Mouse (Mus musculus): ENCODE data around the gene Ncoa3. TPM values are rescaled to one million over a fixed set of nuclear protein-coding genes. Genes with fewer than 3 reads are reported as not detected.
A peak's percentile ranks its signal among the peaks of the same experiment; 100 is the strongest.
"Not testable (repeated sequence)": the region's sequence is repeated elsewhere in the genome, so short reads cannot be mapped to it uniquely, and the experiment has no call there.

The Ncoa3 gene
- total RNA-seq (2021) (10 to 100 TPM; 29.1 to 32.1 TPM), polyA plus RNA-seq (2012; rRNA removed) (20.1 and 25.7 TPM in 2 replicates)
- long read RNA-seq, full-length matches to known transcripts, result 3 of 6 reads
- long read RNA-seq, partial matches to known transcripts, result 2 of 6 reads
- long read RNA-seq, other reads (novel, unspliced or antisense), result 1 of 6 reads

DNA sequence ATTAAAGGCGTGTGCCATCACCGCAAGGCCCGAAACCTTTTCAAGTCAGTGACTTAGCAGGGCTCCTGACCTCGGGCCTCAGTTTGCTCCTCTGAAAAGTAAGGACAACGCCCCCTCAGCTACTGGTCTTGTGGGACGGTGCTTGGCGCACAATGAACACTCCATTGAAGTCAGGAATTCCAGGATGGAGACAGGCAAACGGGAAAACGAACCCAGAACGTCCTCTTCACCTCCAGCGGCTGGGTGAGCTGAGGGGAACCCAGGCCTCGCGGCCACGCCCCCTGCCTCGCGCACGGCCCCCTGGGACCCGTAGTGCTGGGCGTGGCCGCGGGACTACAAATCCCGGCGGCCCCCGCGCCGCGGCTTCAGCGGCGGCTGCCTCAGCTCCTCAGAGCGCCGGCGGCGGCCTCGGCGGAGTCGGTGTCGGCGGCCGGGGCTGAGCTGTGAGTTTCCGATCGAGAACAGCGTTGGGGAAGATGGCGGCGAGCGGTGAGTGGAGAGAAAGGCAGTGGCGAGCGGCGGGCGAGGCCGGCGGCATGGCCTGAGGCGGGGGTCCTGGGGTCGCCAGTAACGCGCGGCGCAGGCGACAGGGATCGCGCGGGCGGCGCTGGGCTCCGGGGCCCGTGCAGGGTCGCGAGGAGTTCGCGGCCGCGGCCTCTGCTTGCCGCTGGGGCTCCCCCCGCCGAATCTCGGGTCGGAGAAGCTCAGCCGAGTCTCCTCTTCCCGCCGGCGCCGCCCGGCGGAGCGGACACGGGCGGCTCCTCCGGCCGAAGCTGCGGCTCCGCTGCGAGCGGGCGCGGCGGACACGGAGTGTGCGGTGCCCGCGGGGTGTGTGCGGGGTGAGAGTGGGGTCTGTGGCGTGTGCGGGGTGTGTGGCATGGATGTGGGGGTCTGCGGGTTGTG, at the start of gene Ncoa3:
Gene Ncoa3, plus strand, starts transcription at position 367 of the 903 bp plus-strand sequence.
- intact Hi-C loops (cut with DNase I), result loop anchor here (2.0 to 5.0 kb wide), 4 partner anchors 40 to 78 kb away; no protein-coding TSS in a partner anchor
- peaks cover 16% of the 10 kb centered on the region for H3K36me3 ChIP-seq (ENCODE audit: control insufficient read depth, insufficient read depth, low read length)
- H3K27ac ChIP-seq, result peak within 1 kb of the TSS; percentile 99
- TF ChIP-seq EP300 (IDR thresholded peaks at IDR 0.05; ENCODE audit: insufficient read depth, low read depth, low read length) (peak; percentile 69), CTCF (IDR thresholded peaks at IDR 0.05) (0 out of 2 replicates have a peak, but pooled peaks have one; percentile 12), POLR2A (IDR thresholded peaks at IDR 0.05; ENCODE audit: insufficient read depth, low read depth, low read length) (peak; percentile 97)
- H3K4me3 ChIP-seq, result peak within 1 kb of the TSS; percentile 91
- peaks cover 4% of the 10 kb centered on the region for H3K79me2 ChIP-seq (replicated peaks; ENCODE audit: control insufficient read depth, insufficient read depth, low read length)
- H3K4me1 ChIP-seq (ENCODE audit: control insufficient read depth, insufficient read depth, low read length), result peaks cover 12% of the 10 kb centered on the region
- peak within 1 kb of the TSS; percentile 97 for H3K9ac ChIP-seq (ENCODE audit: low read depth, low read length)
- DNase-seq, result peak; percentile 94
- no peaks in the 10 kb centered on the region for H3K27me3 ChIP-seq (ENCODE audit: control insufficient read depth, insufficient read depth, low read length)
- WGBS, result under 1% methylated on average over 103 of the region's 103 CpGs

DNA sequence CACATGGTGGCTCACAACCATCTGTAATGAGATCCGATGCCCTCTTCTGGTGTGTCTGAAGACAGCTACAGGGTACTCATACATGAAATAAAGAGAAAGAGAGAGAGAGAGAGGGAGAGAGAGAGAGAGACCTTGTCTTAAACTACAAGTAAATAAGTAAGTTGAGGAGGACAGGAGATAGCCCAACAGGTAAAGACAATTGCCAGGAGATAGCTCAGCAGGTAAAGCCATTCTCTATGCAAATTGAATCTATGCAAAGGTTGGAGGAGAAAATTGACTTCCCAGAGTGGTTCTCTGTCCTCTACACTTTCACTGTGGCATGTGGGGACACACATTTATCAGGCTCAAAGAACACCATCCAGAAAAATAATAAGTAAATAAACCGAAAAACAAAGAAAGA, 49.3 kb upstream of the Ncoa3 start:
- H3K36me3 ChIP-seq (ENCODE audit: control insufficient read depth, insufficient read depth, low read length), result no peaks in the 10 kb centered on the region
- 95% methylated on average over 2 of the region's 2 CpGs for WGBS
- no peak for DNase-seq
- H3K4me3 ChIP-seq, result no peak overlapping the region
- peaks cover 3% of the 10 kb centered on the region for H3K4me1 ChIP-seq (ENCODE audit: control insufficient read depth, insufficient read depth, low read length)
- H3K79me2 ChIP-seq (replicated peaks; ENCODE audit: control insufficient read depth, insufficient read depth, low read length), result no peaks in the 10 kb centered on the region
- no peak overlapping the region for H3K9ac ChIP-seq (ENCODE audit: low read depth, low read length)
- H3K27ac ChIP-seq, result no peak overlapping the region
- intact Hi-C loops (cut with DNase I), result no loop called here
- H3K27me3 ChIP-seq (ENCODE audit: control insufficient read depth, insufficient read depth, low read length), result no peaks in the 10 kb centered on the region
- TF ChIP-seq CTCF (IDR thresholded peaks at IDR 0.05) (no peak), EP300 (IDR thresholded peaks at IDR 0.05; ENCODE audit: insufficient read depth, low read depth, low read length) (no peak), POLR2A (IDR thresholded peaks at IDR 0.05; ENCODE audit: insufficient read depth, low read depth, low read length) (no peak)

DNA sequence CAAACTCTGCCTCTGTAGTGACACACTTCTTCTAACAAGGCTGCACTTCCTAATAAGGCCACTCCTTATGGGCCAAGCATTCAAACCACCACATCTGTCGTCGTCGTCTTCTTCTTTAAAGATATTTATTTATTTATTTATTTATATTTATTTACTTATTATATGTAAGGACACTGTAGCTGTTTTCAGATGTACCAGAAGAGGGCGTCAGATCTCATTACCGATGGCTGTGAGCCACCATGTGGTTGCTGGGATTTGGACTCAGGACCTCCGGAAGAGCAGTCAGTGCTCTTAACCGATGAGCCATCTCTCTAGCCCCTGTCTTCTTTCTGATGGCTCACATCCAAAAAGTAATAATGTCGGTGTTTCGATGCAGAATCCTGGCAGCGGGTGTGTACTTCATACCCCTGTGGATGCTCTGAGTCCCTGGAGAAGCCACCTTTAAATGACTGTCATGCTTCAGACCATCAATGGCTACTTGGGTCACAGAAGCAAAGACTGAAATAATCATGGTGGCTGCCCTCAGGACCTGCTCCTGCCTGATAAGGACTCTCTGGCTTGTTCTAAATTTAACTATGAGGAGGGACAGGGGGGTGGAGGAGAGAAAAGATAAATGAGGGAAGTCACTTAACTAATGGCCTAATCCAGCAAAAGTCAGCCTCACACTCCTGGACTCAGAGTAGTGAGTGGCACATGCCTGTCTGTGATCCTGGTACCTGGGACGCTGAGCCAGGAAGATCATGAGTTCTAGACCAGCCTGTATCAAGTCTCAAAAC, 47.7 kb upstream of the Ncoa3 start:
- H3K27me3 ChIP-seq (ENCODE audit: control insufficient read depth, insufficient read depth, low read length), result no peaks in the 10 kb centered on the region
- H3K27ac ChIP-seq, result no peak overlapping the region; the same call in 1 of the 2 replicates
- no peaks in the 10 kb centered on the region for H3K36me3 ChIP-seq (ENCODE audit: control insufficient read depth, insufficient read depth, low read length)
- H3K79me2 ChIP-seq (replicated peaks; ENCODE audit: control insufficient read depth, insufficient read depth, low read length), result no peaks in the 10 kb centered on the region
- peaks cover 2% of the 10 kb centered on the region for H3K4me1 ChIP-seq (ENCODE audit: control insufficient read depth, insufficient read depth, low read length)
- TF ChIP-seq EP300 (IDR thresholded peaks at IDR 0.05; ENCODE audit: insufficient read depth, low read depth, low read length), result no peak
- TF ChIP-seq CTCF (IDR thresholded peaks at IDR 0.05), result peak; percentile 41
- intact Hi-C loops (cut with DNase I), result no loop called here
- H3K4me3 ChIP-seq, result no peak overlapping the region
- 68% methylated on average over 11 of the region's 11 CpGs for WGBS
- no peak for DNase-seq
- no peak overlapping the region for H3K9ac ChIP-seq (ENCODE audit: low read depth, low read length)

DNA sequence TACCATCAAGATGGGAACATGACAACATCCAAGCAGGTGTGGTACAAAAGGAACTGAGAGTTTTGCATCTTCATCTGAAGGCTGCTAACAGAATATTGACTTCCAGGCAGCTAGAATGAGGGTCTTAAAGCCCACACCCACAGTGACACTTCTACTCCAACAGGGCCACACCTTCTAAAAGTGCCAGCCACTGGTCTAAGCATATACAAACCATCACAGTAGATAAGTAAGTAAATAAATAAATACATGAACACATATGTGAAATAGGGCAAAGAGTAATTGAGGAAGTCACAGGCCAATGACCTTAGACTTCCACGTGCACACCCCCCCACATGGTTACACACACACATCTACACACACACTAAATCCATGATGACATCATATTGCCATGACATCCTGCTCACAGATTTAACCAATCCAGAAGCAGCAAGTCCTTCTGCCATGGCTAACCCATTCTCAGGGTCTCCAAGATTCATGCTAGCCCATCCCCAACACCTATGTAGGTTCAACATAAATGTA, 46.3 kb upstream of the Ncoa3 start:
- no peaks in the 10 kb centered on the region for H3K36me3 ChIP-seq (ENCODE audit: control insufficient read depth, insufficient read depth, low read length)
- H3K79me2 ChIP-seq (replicated peaks; ENCODE audit: control insufficient read depth, insufficient read depth, low read length), result no peaks in the 10 kb centered on the region
- peaks cover 2% of the 10 kb centered on the region for H3K4me1 ChIP-seq (ENCODE audit: control insufficient read depth, insufficient read depth, low read length)
- intact Hi-C loops (cut with DNase I), result no loop called here
- H3K9ac ChIP-seq (ENCODE audit: low read depth, low read length), result no peak overlapping the region
- DNase-seq, result no peak
- TF ChIP-seq CTCF (IDR thresholded peaks at IDR 0.05) (no peak), EP300 (IDR thresholded peaks at IDR 0.05; ENCODE audit: insufficient read depth, low read depth, low read length) (no peak), POLR2A (IDR thresholded peaks at IDR 0.05; ENCODE audit: insufficient read depth, low read depth, low read length) (no peak)
- H3K27ac ChIP-seq, result no peak overlapping the region
- H3K27me3 ChIP-seq (ENCODE audit: control insufficient read depth, insufficient read depth, low read length), result no peaks in the 10 kb centered on the region
- H3K4me3 ChIP-seq, result no peak overlapping the region
- WGBS, result 85% methylated on average over 1 of the region's 1 CpGs

DNA sequence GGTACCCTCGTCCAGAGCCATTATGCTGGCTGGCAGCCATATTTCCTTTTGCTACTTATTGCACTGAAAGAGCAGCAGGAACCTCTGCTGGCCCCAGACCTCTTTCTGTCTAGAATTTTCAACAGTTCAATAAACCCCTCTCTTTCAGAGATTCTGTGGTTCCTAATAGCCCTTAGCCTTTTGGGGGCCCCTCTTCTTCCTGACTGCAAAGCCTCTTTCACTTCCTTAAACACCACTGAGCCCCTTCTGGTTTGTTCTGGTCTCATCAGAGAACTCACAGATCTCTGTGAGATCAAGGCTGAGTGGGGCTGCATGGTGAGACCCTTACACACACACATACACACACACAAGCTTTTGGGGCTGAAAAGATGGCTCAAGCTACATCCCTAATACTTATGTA, 44.4 kb upstream of the Ncoa3 start:
- no peak overlapping the region for H3K9ac ChIP-seq (ENCODE audit: low read depth, low read length)
- H3K4me3 ChIP-seq, result no peak overlapping the region
- peaks cover 2% of the 10 kb centered on the region for H3K4me1 ChIP-seq (ENCODE audit: control insufficient read depth, insufficient read depth, low read length)
- intact Hi-C loops (cut with DNase I), result no loop called here
- no peak overlapping the region for H3K27ac ChIP-seq
- no peak for TF ChIP-seq POLR2A (IDR thresholded peaks at IDR 0.05; ENCODE audit: insufficient read depth, low read depth, low read length)
- no peak for TF ChIP-seq CTCF (IDR thresholded peaks at IDR 0.05)
- TF ChIP-seq EP300 (IDR thresholded peaks at IDR 0.05; ENCODE audit: insufficient read depth, low read depth, low read length), result no peak
- H3K79me2 ChIP-seq (replicated peaks; ENCODE audit: control insufficient read depth, insufficient read depth, low read length), result no peaks in the 10 kb centered on the region
- H3K36me3 ChIP-seq (ENCODE audit: control insufficient read depth, insufficient read depth, low read length), result no peaks in the 10 kb centered on the region
- H3K27me3 ChIP-seq (ENCODE audit: control insufficient read depth, insufficient read depth, low read length), result no peaks in the 10 kb centered on the region
- no peak for DNase-seq
- 31% methylated on average over 1 of the region's 1 CpGs for WGBS

DNA sequence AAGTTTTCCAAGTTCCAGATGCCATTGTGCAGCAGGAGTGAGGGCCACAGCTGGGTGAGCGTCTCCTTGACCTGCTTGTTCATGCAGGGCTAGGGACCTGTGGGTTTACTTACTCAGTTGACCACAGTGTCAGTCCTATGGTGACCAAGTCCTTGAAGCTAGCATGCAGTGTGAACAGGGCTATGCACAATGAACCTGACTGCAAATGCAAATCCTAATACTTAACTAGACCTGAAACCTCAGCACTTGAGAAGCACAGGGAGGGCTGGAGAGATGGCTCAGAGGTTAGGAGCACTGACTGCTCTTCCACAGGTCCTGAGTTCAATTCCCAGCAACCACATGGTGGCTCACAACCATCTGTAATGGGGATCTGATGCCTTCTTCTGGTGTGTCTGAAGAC, 43.7 kb upstream of the Ncoa3 start:
- H3K4me3 ChIP-seq; H3K9ac ChIP-seq (ENCODE audit: low read depth, low read length); H3K27me3 ChIP-seq (ENCODE audit: control insufficient read depth, insufficient read depth, low read length); H3K79me2 ChIP-seq (replicated peaks; ENCODE audit: control insufficient read depth, insufficient read depth, low read length); H3K27ac ChIP-seq; intact Hi-C loops (cut with DNase I); H3K4me1 ChIP-seq (ENCODE audit: control insufficient read depth, insufficient read depth, low read length); DNase-seq; H3K36me3 ChIP-seq (ENCODE audit: control insufficient read depth, insufficient read depth, low read length): not testable (repeated sequence)
- 88% methylated on average over 1 of the region's 1 CpGs for WGBS

Data from heart, adult 2 months (tissue).